Mouse (Mus musculus) left cerebral cortex, adult 18-20 months (tissue): ENCODE measurements around the gene Nfic. TPM values are rescaled to one million over a fixed set of nuclear protein-coding genes. Genes with fewer than 3 reads are reported as not detected.

Source experiments
- DNase-seq, 2 experiments: peaks; one replicate each; pipeline ENCODE4 v3.0.0; 2021 to 2022; ENCODE audit warnings: low spot score in 2 of 2, mixed read lengths in 1 of 2
- total RNA-seq, 2 experiments: library from RNA; stranded (reverse); gene quantifications; 2 replicates each; pipeline ENCODE4 v1.2.3; 2021

Nfic gene
- total RNA-seq, 2 experiments from 2014 or later, result 84.7 to 91.7 TPM

GRCm38 (mm10) chr10:81486496-81486895 is 31.1 kb upstream of the Nfic start:
- no peak for DNase-seq

DNA sequence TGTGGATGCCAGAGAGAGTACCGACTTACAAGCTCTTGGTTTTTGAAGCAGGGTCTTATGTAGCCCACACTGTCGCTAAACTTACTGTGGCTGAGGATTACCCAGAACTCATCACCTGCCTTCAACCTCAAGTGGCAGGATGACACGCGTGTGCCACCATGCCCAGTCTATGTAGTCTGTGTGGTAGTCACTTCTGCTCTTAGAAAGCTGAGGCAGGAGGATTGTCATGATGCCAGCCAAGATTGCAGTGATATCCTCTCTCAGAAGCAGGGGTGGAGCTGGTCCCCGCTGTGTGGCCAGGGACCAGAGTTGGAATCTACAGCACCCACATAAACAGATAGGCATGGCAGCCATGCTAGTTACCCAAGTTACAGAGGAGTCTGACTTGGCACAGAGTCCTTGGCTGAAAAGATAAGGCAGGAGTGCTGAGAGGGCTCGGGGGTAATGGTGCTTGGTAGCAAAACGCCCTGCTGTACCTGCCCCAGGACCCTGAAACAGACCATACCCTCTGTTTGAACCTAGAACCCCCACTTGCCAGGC is 30.1 kb upstream of the Nfic start:
- DNase-seq, result no peak

GRCm38 (mm10) chr10:81485060-81485449 is 29.6 kb upstream of the Nfic start:
- DNase-seq, result no peak

DNA sequence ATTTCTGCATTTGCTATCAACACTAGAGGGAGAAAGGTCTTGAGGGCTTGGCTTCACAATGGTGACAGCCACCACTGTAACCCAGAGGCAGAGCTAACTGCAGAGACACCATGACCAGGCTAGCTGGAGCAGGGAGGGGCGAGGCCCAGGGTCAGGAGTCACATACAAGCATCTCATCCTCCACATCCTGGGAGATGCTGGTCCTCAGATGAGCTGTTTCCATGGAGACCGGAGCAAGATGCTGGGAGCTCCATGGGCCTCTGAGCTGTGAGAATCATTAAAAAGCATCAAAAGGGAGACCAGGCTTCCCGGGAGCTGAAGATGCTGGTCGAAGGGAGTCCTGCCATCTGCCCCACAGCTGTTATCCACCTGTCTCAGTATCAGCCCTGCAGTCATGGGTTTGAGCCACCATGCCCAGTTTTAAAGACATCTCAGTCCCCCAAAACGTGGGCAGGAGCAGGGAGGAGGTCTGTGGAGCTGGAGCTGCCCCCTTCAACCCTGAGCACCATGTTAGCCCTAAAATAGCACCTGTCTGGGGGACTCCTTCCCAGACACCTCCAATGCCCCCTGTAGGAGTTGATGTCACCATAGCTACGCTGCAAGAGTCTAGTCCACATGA is 29.1 kb upstream of the Nfic start:
- no peak for DNase-seq

GRCm38 (mm10) chr10:81483983-81484382 is 28.5 kb upstream of the Nfic start:
- peak in 1 of 2 experiments; percentile 59 for DNase-seq

DNA sequence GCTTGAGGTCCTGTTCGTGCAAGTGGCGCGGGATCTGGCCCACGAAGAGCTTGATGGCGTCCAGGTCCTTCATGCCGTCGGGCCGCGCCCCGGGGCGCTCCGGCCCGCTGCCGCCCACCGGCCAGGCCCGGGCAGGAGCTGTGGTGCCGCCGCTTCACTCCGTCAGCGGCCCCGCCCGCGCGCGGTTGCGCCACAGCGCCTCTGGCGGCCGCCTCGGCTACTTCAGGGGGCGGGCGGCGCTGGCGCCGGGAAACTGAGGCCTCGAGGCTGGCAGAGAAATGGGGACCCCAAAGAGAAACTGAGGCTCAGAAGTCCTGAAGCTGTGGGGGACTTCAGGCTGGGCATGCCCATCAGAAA is 27.1 kb upstream of the Nfic start, which contains the start of gene Celf5:
TSS of gene Celf5 (minus strand) at position 177 of the 357 bp plus-strand sequence.
- peak; percentile 67 to 81 for DNase-seq

DNA sequence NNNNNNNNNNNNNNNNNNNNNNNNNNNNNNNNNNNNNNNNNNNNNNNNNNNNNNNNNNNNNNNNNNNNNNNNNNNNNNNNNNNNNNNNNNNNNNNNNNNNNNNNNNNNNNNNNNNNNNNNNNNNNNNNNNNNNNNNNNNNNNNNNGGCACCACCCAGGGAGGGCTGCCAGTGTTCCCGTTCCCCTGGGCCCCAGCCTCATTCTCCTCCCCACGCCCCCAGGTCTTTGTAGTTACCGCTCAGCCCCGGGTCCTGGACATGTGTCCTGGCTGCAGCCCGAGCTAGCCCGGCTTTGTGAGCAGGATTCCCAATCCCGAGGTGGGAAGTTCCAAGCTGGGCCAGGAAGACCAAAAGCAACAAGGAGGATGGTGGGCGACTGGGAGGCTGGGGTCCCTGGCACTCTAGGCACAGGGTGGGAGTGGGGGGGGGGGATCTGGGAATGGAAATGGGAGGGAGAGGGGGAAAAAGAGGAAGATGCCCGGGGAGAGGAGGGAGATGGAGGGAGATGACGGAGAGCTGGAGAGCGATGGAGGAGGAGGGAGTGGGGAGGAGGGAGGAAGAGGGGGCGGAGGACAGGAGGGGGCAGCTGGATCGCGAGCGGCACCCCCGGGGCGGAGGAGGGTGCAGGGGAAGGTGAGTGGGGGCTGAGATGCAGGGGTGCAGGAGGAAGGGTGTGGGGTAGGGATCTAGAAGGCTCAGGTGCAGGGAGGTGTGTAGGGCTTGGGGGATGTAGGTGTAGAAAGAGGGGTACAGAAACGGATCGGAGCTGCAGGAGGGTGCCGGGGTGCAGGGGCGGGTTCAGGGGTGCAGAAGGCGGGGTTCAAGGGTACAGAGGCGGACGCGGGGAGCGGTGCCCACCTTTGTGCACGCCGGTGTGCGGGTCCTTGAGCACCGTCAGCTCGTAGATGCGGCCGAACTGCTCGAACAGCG is 26.4 kb upstream of the Nfic start:
- DNase-seq, result no peak

- no peak for DNase-seq
Measured at GRCm38 (mm10) chr10:81474461-81474860, 19.0 kb upstream of the Nfic start.

- peak; percentile 92 for DNase-seq
Measured at GRCm38 (mm10) chr10:81473003-81473451, 17.6 kb upstream of the Nfic start.

DNA sequence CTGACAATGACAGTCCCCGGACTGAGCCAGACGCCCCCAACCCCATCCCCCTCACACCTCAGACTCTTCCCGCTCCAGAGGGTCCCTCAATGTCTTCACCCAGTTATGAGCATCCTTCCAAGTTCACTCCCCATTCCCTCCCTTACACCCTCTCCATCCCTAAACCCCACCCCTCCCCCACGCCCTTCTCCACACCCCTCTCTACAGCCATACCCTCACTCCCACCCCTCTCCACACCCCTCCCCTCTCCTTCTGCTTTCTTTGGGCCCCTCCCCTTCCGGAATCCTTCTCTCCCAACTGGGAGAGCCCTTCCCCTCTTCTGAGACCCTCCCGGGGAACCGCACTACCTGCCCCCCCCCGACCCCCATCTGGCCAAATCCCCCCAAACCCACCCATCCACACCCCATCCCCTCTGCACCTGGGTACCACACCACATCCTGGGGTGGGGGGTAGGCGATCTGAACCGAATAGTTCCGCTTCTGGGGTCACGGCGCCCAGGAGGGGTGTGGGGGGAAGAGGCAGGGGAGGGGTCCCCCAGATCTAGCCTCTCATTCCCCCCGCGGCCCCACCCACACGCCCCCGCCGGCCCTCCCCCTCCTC is 17.1 kb upstream of the Nfic start:
- no peak for DNase-seq

- DNase-seq, result peak; percentile 59 to 66
Measured at GRCm38 (mm10) chr10:81470454-81470853, 15.0 kb upstream of the Nfic start.

DNA sequence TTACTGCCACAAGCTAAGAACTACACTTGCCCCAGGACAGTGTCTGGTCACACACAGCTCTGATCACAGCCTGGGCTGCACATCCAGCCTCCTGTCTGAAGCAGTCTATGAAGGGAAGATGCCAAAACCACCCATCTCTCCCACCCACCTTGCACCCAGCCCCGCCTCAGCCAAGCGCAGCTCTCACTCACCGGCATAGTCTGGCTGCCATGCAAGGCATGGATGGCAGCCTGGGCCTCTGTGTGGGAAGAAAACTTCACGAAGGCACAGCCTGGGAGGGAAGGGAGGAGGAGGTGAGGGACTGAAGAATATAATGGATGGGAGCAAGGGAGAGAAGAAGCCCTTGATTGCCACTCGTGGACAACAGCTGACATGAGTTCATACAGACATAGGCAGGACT is 13.8 kb upstream of the Nfic start:
- DNase-seq, result peak; percentile 70 to 88

- DNase-seq, result no peak
Measured at GRCm38 (mm10) chr10:81467670-81468235, 12.3 kb upstream of the Nfic start.

- DNase-seq, result no peak
Measured at GRCm38 (mm10) chr10:81466881-81467280, 11.4 kb upstream of the Nfic start.

- DNase-seq, result peak in 1 of 2 experiments; percentile 2
Measured at GRCm38 (mm10) chr10:81466066-81466465, 10.6 kb upstream of the Nfic start.

GRCm38 (mm10) chr10:81465265-81465645 is 9.8 kb upstream of the Nfic start:
- DNase-seq, result peak; percentile 1 to 2

GRCm38 (mm10) chr10:81464405-81465264 is 9.2 kb upstream of the Nfic start:
- peak; percentile 6 to 29 for DNase-seq

- peak in 1 of 2 experiments; percentile 1 for DNase-seq
Measured at GRCm38 (mm10) chr10:81463531-81463930, 8.1 kb upstream of the Nfic start.

GRCm38 (mm10) chr10:81462917-81463316 is 7.5 kb upstream of the Nfic start:
- DNase-seq, result peak; percentile 1 to 2

DNA sequence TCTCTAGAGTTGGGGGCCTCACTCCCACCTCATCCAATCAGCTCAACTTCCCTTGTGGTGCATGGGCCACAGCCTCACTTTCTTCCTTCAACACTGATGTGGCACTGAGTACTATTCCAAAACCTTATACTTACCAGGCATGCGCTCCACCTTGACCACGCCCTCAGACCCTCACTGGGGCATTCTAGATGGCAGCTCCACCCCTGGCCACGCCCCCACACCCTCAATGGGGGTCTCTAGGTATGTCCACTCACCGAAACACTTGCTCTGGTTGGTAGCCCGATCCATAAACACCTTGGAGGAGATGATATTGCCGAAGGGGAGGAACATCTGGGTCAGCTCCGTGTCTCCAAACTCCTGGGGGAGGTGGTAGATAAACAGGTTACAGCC is 7.0 kb upstream of the Nfic start:
- DNase-seq, result peak; percentile 2 to 4
